Mouse (Mus musculus) embryonic facial prominence, embryonic 10.5 days (tissue): Measurements from ENCODE around the gene Olfr147. TPM values are rescaled to one million over a fixed set of nuclear protein-coding genes. Genes with fewer than 3 reads are reported as not detected.
"Not testable (repeated sequence)": the region's sequence is repeated elsewhere in the genome, so short reads cannot be mapped to it uniquely, and the experiment has no call there.

Source experiments
- DNase-seq: peaks from one replicate; pipeline ENCODE4 v3.0.0-alpha.2; 2017; ENCODE audit warnings: low spot score
- H3K27ac ChIP-seq: fragments of 300-500 bp; sonication (generic); replicated peaks from 2 replicates; pipeline ENCODE4 v1.5.1; 2016; ENCODE audit warnings: mild to moderate bottlenecking
- H3K27me3 ChIP-seq: fragments of 300-500 bp; sonication (generic); replicated peaks from 2 replicates; pipeline ENCODE4 v1.6.1; 2016; ENCODE audit warnings: low read depth, mild to moderate bottlenecking; ENCODE audit not compliant: poor library complexity, severe bottlenecking
- H3K36me3 ChIP-seq: fragments of 300-500 bp; sonication (generic); replicated peaks from 2 replicates; pipeline ENCODE4 v1.6.1; 2016; ENCODE audit warnings: mild to moderate bottlenecking, moderate library complexity
- H3K4me1 ChIP-seq: fragments of 300-500 bp; sonication (generic); 2 replicates; pipeline ENCODE4 v1.6.1; 2016
- H3K4me3 ChIP-seq: fragments of 300-500 bp; sonication (generic); 2 replicates; pipeline ENCODE4 v1.5.1; 2016; ENCODE audit warnings: mild to moderate bottlenecking, moderate library complexity
- H3K9me3 ChIP-seq: fragments of 300-500 bp; sonication (generic); 2 replicates; pipeline ENCODE4 v1.6.1; 2016; ENCODE audit warnings: mild to moderate bottlenecking
- WGBS: fragments of 180-500 bp; shearing (Covaris S2); methylation state at CpG from one replicate; pipeline ENCODE4 v1.1.7; 2016; 5-methylcytosine and 5-hydroxymethylcytosine counted together
- polyA plus RNA-seq: library from polyadenylated mRNA; unstranded; fragments of >200 nt; fragmentation: Nextera tagmentation; extraction: Ambion mirVana; gene quantifications from 2 replicates; pipeline ENCODE4 v1.2.1, GENCODE M21; 2016

Olfr147 gene
- not detected in 2 replicates for polyA plus RNA-seq

DNA sequence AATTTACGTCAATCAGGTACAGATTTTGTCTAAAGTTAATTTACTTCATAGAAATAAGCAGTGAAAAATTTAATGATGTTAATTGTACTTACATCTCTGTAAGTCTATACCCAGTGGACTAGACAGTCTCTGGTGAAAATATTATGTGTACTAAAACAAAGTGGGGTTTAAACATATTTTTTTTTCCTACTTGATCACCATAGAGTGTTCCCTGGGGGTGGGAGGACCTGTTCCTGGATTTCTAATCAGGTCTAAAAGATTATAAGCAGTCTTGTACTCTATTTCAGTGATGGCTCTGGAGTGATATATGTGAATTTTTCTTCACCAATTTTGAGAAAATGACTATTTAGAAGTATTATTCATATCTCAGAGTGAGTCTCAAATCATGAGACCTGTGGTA, at the start of gene Olfr147:
Olfr147 (plus strand) TSS at position 301 of the 400 bp plus-strand sequence.
- Histone ChIP-seq H3K27ac (no peak within 1 kb of the TSS), H3K36me3 (no peaks in the 10 kb centered on the region), H3K27me3 (no peaks in the 10 kb centered on the region), H3K4me3 (no peak within 1 kb of the TSS), H3K4me1 (no peaks in the 10 kb centered on the region), H3K9me3 (no peaks in the 10 kb centered on the region)
- WGBS, result 92% methylated on average over 1 of the region's 1 CpGs
- no peak for DNase-seq

DNA sequence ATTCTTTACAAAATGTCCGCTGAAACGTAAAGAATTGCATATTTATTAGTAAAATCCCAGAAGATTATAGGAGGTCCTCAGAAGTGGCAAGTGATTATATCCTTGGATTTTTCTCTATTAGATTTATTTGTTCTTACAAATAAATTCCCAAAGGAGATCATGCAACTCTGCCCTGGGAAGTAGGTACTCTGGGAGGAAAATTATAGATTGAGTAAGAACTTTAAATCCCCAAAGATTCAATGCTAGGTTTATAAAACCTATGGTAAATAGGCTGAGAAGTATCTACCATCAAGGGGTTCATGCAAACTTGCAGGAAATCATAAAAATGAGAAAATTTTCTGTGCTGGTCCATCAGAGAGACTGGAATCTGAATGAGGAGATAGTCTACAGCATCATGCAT, 34.9 kb upstream of the Olfr147 start, which contains the start of gene Olfr250:
Olfr250 (plus strand) TSS at position 301 of the 400 bp plus-strand sequence.
- Histone ChIP-seq H3K27me3 (no peaks in the 10 kb centered on the region), H3K4me1 (no peaks in the 10 kb centered on the region), H3K27ac (no peak within 1 kb of the TSS), H3K9me3 (no peaks in the 10 kb centered on the region), H3K4me3 (no peak within 1 kb of the TSS), H3K36me3 (no peaks in the 10 kb centered on the region)
- DNase-seq, result no peak
- 95% methylated on average over 2 of the region's 2 CpGs for WGBS

DNA sequence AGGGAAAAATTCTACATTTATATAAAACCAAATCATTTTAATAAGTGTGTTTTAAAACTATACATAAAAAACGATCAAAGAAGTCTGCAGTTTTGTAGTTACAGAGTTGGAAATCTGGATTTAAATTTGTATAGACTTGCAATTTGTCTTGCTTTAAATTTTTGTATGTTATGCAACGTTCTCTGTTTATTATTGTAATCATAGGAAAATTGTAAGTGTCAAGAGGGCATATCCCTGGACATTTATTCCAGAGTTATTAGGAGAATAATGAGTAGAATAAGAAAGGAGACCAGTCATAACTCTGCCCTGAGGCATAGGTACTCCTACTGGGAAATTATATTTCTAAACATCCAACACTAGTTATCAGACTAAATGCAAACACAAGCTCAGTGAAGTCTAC, 24.7 kb upstream of the Olfr147 start, which contains the start of gene Olfr251:
Olfr251 (plus strand) TSS at position 301 of the 400 bp plus-strand sequence.
- H3K4me1 ChIP-seq, result no peaks in the 10 kb centered on the region
- no peaks in the 10 kb centered on the region for H3K36me3 ChIP-seq
- H3K4me3 ChIP-seq, result no peak within 1 kb of the TSS
- H3K9me3 ChIP-seq, result no peaks in the 10 kb centered on the region
- WGBS, result 77% methylated on average over 2 of the region's 2 CpGs
- DNase-seq, result no peak
- H3K27me3 ChIP-seq, result no peaks in the 10 kb centered on the region
- no peak within 1 kb of the TSS for H3K27ac ChIP-seq

DNA sequence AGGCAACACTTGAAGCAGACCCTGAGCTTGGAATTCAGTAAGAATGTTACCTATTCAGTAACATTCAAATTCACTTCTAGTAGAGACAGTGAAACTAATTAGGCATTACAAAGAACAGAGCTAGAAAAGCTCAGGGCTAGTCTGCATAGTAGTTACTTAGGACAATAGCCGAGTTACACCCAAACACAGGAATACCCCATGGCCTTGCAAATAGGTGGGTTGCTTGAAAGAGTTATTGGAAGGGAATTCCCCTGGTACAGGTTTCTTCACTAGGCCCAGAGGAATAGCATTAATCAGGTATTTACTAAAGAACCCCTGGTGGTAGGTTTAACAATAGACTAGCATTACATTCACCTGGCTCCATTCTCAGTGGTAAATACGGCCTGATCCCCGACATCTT, 6.0 kb downstream of the Olfr147 start:
- not testable (repeated sequence) for H3K9me3 ChIP-seq, H3K36me3 ChIP-seq, DNase-seq, H3K4me3 ChIP-seq, H3K4me1 ChIP-seq, H3K27ac ChIP-seq, H3K27me3 ChIP-seq
- WGBS, result 94% methylated on average over 3 of the region's 3 CpGs

DNA sequence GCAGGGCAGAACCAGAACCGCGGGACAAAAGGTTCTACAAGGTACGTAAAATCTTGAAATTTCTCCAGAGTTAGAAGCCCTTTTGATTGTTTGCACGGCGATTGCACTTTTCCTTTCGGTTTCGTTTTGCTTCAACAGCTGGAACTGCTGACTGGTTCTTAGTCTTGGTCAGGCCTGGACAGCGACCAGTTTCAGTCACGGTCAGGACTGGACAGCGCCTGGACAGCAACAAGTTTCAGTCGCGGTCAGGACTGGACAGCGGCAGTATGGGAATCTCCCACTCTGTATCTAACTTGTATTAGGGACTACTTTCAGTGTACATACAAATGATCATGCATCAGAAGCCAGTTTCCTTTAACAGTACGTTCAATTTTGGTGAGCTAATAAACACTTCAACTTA, 12.0 kb downstream of the Olfr147 start:
- WGBS, result 93% methylated on average over 14 of the region's 14 CpGs
- peak; percentile 54 for DNase-seq
- H3K4me1 ChIP-seq, result not testable (repeated sequence)

DNA sequence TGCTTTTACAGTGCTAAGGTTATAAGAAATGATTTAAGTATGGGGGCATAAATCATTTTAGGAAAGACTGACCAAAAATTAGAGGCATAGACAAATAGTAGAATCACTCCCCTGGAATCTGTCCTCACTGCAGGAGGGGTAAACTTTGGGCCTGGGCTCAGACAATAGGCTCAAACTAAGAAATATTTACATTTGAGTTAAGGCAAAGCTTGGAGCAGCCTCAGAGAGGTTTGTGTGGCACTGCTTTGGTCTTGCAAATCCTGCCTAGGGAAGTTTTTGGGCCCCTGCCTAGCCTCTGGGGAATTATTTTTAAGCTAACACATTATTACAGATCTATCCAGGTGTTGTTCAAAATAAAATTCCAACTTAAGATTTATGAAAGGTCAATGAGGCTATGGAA, 22.3 kb downstream of the Olfr147 start:
- no peak overlapping the region for H3K4me3 ChIP-seq
- no peak for DNase-seq

More for the DNA sequence above, 12.0 kb downstream of the Olfr147 start:
- not testable (repeated sequence) for H3K27me3 ChIP-seq, H3K36me3 ChIP-seq, H3K4me3 ChIP-seq, H3K27ac ChIP-seq, H3K9me3 ChIP-seq

DNA sequence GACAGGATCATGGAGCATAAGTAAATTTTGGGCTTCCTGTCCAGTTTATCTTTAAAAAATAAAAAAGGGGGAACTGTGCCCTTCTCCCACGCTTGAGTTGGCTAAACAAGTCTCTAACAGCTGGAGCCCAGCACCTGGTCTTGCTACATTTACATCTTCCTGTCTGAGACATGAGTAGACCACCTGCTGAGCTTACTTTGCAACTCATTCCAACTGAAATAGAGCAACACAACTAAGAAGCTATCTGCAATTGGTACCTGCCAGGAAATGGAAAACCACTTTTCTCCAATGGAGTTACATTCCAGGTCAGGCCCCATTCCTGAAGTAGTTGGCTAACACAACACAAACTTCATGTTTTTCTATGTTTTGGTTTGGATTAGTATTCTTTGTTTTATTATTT, 25.5 kb downstream of the Olfr147 start:
- 56% methylated on average over 1 of the region's 1 CpGs for WGBS
- DNase-seq, result no peak
- no peaks in the 10 kb centered on the region for H3K27me3 ChIP-seq

More for the DNA sequence above, 22.3 kb downstream of the Olfr147 start:
- H3K4me1 ChIP-seq, result no peaks in the 10 kb centered on the region
- H3K9me3 ChIP-seq, result no peaks in the 10 kb centered on the region
- H3K36me3 ChIP-seq, result no peaks in the 10 kb centered on the region
- no peak overlapping the region for H3K27ac ChIP-seq
- H3K27me3 ChIP-seq, result no peaks in the 10 kb centered on the region

DNA sequence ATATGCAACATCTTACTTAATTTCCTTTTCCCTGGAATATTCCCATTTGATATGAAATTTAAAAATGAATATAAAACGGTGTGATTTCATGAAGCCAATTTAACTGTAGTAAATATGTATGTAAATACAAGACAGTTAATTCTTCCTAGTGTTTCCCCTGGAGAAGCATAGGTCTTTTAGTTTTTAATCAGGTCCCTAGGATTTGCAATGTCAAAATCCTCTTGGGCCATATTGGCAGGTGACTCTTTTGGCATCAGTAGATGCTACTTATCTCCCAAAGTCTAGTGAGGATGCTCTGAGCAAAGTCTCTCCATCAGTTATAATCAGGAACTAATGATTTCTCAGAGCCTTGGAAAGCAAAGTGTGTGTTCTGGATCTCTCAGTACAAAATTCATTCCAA, 27.7 kb downstream of the Olfr147 start, which contains the start of gene Olfr901:
Olfr901 (plus strand) TSS at position 301 of the 400 bp plus-strand sequence.
- Histone ChIP-seq H3K9me3 (no peaks in the 10 kb centered on the region), H3K27ac (no peak within 1 kb of the TSS), H3K4me3 (no peak within 1 kb of the TSS), H3K27me3 (no peaks in the 10 kb centered on the region), H3K4me1 (no peaks in the 10 kb centered on the region), H3K36me3 (no peaks in the 10 kb centered on the region)
- no peak for DNase-seq
- WGBS, result 86% methylated on average over 1 of the region's 1 CpGs

More for the DNA sequence above, 25.5 kb downstream of the Olfr147 start:
- H3K4me3 ChIP-seq, result no peak overlapping the region
- no peaks in the 10 kb centered on the region for H3K36me3 ChIP-seq
- H3K9me3 ChIP-seq, result no peaks in the 10 kb centered on the region
- no peaks in the 10 kb centered on the region for H3K4me1 ChIP-seq
- no peak overlapping the region for H3K27ac ChIP-seq

DNA sequence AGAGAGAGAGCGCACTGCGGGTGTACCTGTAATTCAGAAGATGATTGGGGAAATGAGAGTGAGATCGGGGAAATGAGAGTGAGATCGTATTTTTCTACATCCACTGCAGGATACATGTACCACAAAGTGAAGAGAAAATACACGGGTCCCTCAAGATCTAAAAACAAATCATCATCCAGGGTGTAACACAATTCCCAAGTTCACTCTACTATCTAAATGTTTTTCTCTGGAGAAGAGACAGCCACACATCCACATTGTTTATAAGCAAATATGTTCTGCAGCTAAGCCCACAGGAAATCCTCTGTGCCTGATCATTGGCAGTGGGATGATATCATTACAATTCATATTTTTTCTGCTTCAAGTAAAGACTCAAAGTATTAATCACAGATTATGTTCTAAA, 45.9 kb downstream of the Olfr147 start, which contains the start of gene Olfr902:
Olfr902 (plus strand) TSS at position 301 of the 400 bp plus-strand sequence.
- no peaks in the 10 kb centered on the region for H3K4me1 ChIP-seq
- WGBS, result 87% methylated on average over 5 of the region's 5 CpGs
- no peak for DNase-seq
- H3K27me3 ChIP-seq, result no peaks in the 10 kb centered on the region
- H3K27ac ChIP-seq, result no peak within 1 kb of the TSS
- H3K36me3 ChIP-seq, result no peaks in the 10 kb centered on the region
- H3K9me3 ChIP-seq, result no peaks in the 10 kb centered on the region
- no peak within 1 kb of the TSS for H3K4me3 ChIP-seq

Other genes starting within 250 kb of the Olfr147 start
- not detected in 2 replicates for gene Olfr891, start 220.9 kb upstream of the Olfr147 start, polyA plus RNA-seq
- not detected in 2 replicates for gene Olfr893, start 193.3 kb upstream of the Olfr147 start, polyA plus RNA-seq
- gene Olfr894, start 183.6 kb upstream of the Olfr147 start, polyA plus RNA-seq, result not detected in 2 replicates
- not detected in 2 replicates for gene Olfr143, start 148.9 kb upstream of the Olfr147 start, polyA plus RNA-seq
- not detected in 2 replicates for gene Olfr895, start 133.8 kb upstream of the Olfr147 start, polyA plus RNA-seq
- gene Olfr896-ps1, start 110.6 kb upstream of the Olfr147 start, polyA plus RNA-seq, result not detected in 2 replicates
- gene Olfr25, start 72.6 kb upstream of the Olfr147 start, polyA plus RNA-seq, result not detected in 2 replicates
- gene Olfr898, start 53.3 kb upstream of the Olfr147 start, polyA plus RNA-seq, result not detected in 2 replicates
- gene Olfr250, start 34.8 kb upstream of the Olfr147 start, polyA plus RNA-seq, result not detected in 2 replicates
- gene Olfr251, start 24.6 kb upstream of the Olfr147 start, polyA plus RNA-seq, result not detected in 2 replicates
- gene Olfr901, start 27.8 kb downstream of the Olfr147 start, polyA plus RNA-seq, result not detected in 2 replicates
- gene Olfr902, start 46.0 kb downstream of the Olfr147 start, polyA plus RNA-seq, result not detected in 2 replicates
- gene Olfr904, start 61.4 kb downstream of the Olfr147 start, polyA plus RNA-seq, result not detected in 2 replicates
- gene Olfr905, start 69.4 kb downstream of the Olfr147 start, polyA plus RNA-seq, result not detected in 2 replicates
- not detected in 2 replicates for gene Olfr906, start 85.4 kb downstream of the Olfr147 start, polyA plus RNA-seq
- gene Olfr907, start 94.1 kb downstream of the Olfr147 start, polyA plus RNA-seq, result not detected in 2 replicates
- gene Olfr911-ps1, start 119.9 kb downstream of the Olfr147 start, polyA plus RNA-seq, result not detected in 2 replicates
- not detected in 2 replicates for gene Olfr910, start 136.2 kb downstream of the Olfr147 start, polyA plus RNA-seq
- gene Olfr912, start 178.5 kb downstream of the Olfr147 start, polyA plus RNA-seq, result not detected in 2 replicates
- gene Olfr913, start 191.1 kb downstream of the Olfr147 start, polyA plus RNA-seq, result not detected in 2 replicates
- gene Olfr914, start 203.4 kb downstream of the Olfr147 start, polyA plus RNA-seq, result not detected in 2 replicates